Mouse (Mus musculus) neural tube, embryonic 15.5 days (tissue): ENCODE measurements around the gene Vmn1r34. TPM values are rescaled to one million over a fixed set of nuclear protein-coding genes. Genes with fewer than 3 reads are reported as not detected.
"Not testable (repeated sequence)": the region's sequence is repeated elsewhere in the genome, so short reads cannot be mapped to it uniquely, and the experiment has no call there.

Source experiments
- ATAC-seq: fragments of 200-750 bp; cut with Nextera tagmentation; 2 replicates; pipeline ENCODE4 v1.8.0; 2017; ENCODE audit warnings: mild to moderate bottlenecking, moderate TSS enrichment, moderate library complexity; ENCODE audit not compliant: low FRiP score
- H3K27ac ChIP-seq: fragments of 300-500 bp; sonication (generic); replicated peaks from 2 replicates; pipeline ENCODE4 v1.5.1; 2015; ENCODE audit warnings: mild to moderate bottlenecking, inconsistent platforms
- H3K27me3 ChIP-seq: fragments of 300-500 bp; sonication (generic); replicated peaks from 2 replicates; pipeline ENCODE4 v1.6.1; 2015; ENCODE audit warnings: inconsistent platforms
- H3K36me3 ChIP-seq: fragments of 300-500 bp; sonication (generic); 2 replicates; pipeline ENCODE4 v1.6.1; 2015; ENCODE audit warnings: inconsistent platforms
- H3K4me1 ChIP-seq: fragments of 300-500 bp; sonication (generic); 2 replicates; pipeline ENCODE4 v1.6.1; 2015; ENCODE audit warnings: inconsistent platforms
- H3K4me2 ChIP-seq: fragments of 300-500 bp; sonication (generic); 2 replicates; pipeline ENCODE4 v1.6.1; 2015; ENCODE audit warnings: inconsistent platforms, mild to moderate bottlenecking, moderate library complexity
- H3K4me3 ChIP-seq: fragments of 300-500 bp; sonication (generic); replicated peaks from 2 replicates; pipeline ENCODE4 v1.5.1; 2015; ENCODE audit warnings: mild to moderate bottlenecking, inconsistent platforms
- H3K9ac ChIP-seq: fragments of 300-500 bp; sonication (generic); replicated peaks from 2 replicates; pipeline ENCODE4 v1.6.1; 2015; ENCODE audit warnings: mild to moderate bottlenecking, inconsistent platforms
- H3K9me3 ChIP-seq: fragments of 300-500 bp; sonication (generic); replicated peaks from 2 replicates; pipeline ENCODE4 v1.6.1; 2016; ENCODE audit warnings: inconsistent platforms
- WGBS: fragments of 180-500 bp; shearing (Covaris S2); methylation state at CpG from one replicate; pipeline ENCODE4 v1.1.7; 2015; ENCODE audit warnings: mixed read lengths; 5-methylcytosine and 5-hydroxymethylcytosine counted together
- polyA plus RNA-seq: library from polyadenylated mRNA; unstranded; fragments of >200 nt; fragmentation: Nextera tagmentation; extraction: Ambion mirVana; gene quantifications from 2 replicates; pipeline ENCODE4 v1.2.1, GENCODE M21; 2015

Gene Vmn1r34
- polyA plus RNA-seq, result not detected in 2 replicates

DNA sequence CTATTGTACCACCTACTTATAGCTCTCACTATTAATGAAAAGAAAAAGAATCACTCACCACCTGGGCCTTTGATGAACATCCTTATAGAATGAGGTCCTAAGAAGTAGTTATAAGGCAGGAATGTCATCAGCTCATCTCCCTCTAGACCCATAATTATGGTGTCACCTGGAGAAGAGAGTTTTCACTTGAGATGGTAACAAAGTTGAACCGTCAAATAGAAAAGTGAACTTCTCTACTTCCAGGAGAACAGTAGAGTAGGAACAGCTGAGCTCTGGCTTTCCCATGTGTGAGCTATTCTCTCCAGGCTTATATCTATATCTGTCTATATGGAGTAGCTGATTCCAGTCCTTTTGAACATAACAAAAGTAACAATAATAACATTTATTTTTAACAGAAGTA lies at the start of gene Vmn1r34:
TSS of gene Vmn1r34 (minus strand) at position 101 of the 400 bp plus-strand sequence.
- Histone ChIP-seq H3K4me3 (no peak within 1 kb of the TSS), H3K4me1 (no peaks in the 10 kb centered on the region), H3K9me3 (no peaks in the 10 kb centered on the region), H3K27ac (no peak within 1 kb of the TSS), H3K36me3 (no peaks in the 10 kb centered on the region), H3K27me3 (no peaks in the 10 kb centered on the region), H3K9ac (no peak within 1 kb of the TSS), H3K4me2 (no peak within 1 kb of the TSS)
- no peak for ATAC-seq
- WGBS, result 86% methylated on average over 1 of the region's 1 CpGs

- no peaks in the 10 kb centered on the region for H3K9me3 ChIP-seq
- no peak for ATAC-seq
- no peaks in the 10 kb centered on the region for H3K27me3 ChIP-seq
- no peak within 1 kb of the TSS for H3K9ac ChIP-seq
- WGBS, result 83% methylated on average over 3 of the region's 3 CpGs
- H3K36me3 ChIP-seq, result no peaks in the 10 kb centered on the region
- no peak within 1 kb of the TSS for H3K27ac ChIP-seq
- no peak within 1 kb of the TSS for H3K4me3 ChIP-seq
- no peaks in the 10 kb centered on the region for H3K4me1 ChIP-seq
- H3K4me2 ChIP-seq, result no peak within 1 kb of the TSS
These were observed 42.1 kb upstream of the Vmn1r34 start, which contains the start of gene Vmn1r35 for GRCm38 (mm10) chr6:66685806-66686205. Vmn1r35 (minus strand) TSS chr6:66685906.

DNA sequence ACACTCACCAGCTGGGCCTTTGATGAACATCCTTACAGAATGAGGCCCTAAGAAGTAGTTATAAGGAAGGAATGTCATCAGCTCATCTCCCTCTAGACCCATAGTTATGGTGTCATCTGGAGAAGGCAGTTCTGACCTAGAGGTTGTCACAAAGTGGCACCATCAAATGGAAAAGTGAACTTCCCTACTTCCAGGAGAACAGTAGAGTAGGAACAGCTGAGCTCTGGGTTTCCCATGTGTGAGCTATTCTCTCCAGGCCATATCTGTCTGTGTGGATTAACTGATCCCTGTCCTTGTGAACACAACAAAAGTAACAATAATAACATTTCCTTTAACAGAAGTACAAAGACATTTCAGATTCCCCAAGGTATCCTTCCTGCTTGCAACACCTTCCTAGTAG lies 25.5 kb downstream of the Vmn1r34 start, which contains the start of gene Vmn1r33:
TSS of gene Vmn1r33 (minus strand) at position 101 of the 400 bp plus-strand sequence.
- not testable (repeated sequence) for H3K4me3 ChIP-seq, H3K9me3 ChIP-seq, H3K4me1 ChIP-seq, H3K9ac ChIP-seq, H3K27ac ChIP-seq, ATAC-seq, H3K36me3 ChIP-seq, H3K4me2 ChIP-seq, H3K27me3 ChIP-seq

- Histone ChIP-seq H3K4me2 (no peak overlapping the region), H3K27me3 (no peaks in the 10 kb centered on the region), H3K9ac (no peak overlapping the region), H3K4me3 (no peak overlapping the region), H3K9me3 (no peaks in the 10 kb centered on the region), H3K27ac (no peak overlapping the region), H3K4me1 (no peaks in the 10 kb centered on the region), H3K36me3 (no peaks in the 10 kb centered on the region)
- ATAC-seq, result no peak
These were observed 47.9 kb downstream of the Vmn1r34 start for GRCm38 (mm10) chr6:66595804-66596203.

Other genes with a start within 250 kb of the Vmn1r34 start
- 16.0 and 33.5 TPM in 2 replicates for gene Mad2l1, start 108.5 kb downstream of the Vmn1r34 start, polyA plus RNA-seq
- gene Vmn1r32, start 83.8 kb downstream of the Vmn1r34 start, polyA plus RNA-seq, result not detected in 2 replicates
- gene Vmn1r33, start 25.6 kb downstream of the Vmn1r34 start, polyA plus RNA-seq, result not detected in 2 replicates
- not detected in 2 replicates for gene Vmn1r35, start 42.0 kb upstream of the Vmn1r34 start, polyA plus RNA-seq
- not detected in 2 replicates for gene Vmn1r36, start 75.3 kb upstream of the Vmn1r34 start, polyA plus RNA-seq
- gene Vmn1r37, start 85.5 kb upstream of the Vmn1r34 start, polyA plus RNA-seq, result not detected in 2 replicates
- not detected in 2 replicates for gene Vmn1r38, start 138.7 kb upstream of the Vmn1r34 start, polyA plus RNA-seq
- gene Vmn1r39, start 166.7 kb upstream of the Vmn1r34 start, polyA plus RNA-seq, result not detected in 2 replicates